Mouse (Mus musculus): ENCODE data around the gene Figla.

Figla gene

GRCm38 (mm10) chr6:86028601-86029322 is 12.8 kb downstream of the Figla start, which contains the start of gene Add2:
Gene Add2, plus strand, starts transcription at chr6:86028681.
- DNase-seq, result no peak

GRCm38 (mm10) chr6:86029323-86029713 is 13.3 kb downstream of the Figla start:
- no peak for DNase-seq

- DNase-seq, result no peak
Observed at GRCm38 (mm10) chr6:86031527-86031926, 15.6 kb downstream of the Figla start.

GRCm38 (mm10) chr6:86033635-86034034 is 17.7 kb downstream of the Figla start:
- DNase-seq, result no peak

- DNase-seq, result no peak
Observed at GRCm38 (mm10) chr6:86038901-86039300, 22.9 kb downstream of the Figla start.

GRCm38 (mm10) chr6:86040140-86040539 is 24.2 kb downstream of the Figla start:
- DNase-seq, result no peak

- DNase-seq, result no peak
Observed at GRCm38 (mm10) chr6:86047510-86047909, 31.5 kb downstream of the Figla start.

GRCm38 (mm10) chr6:86048509-86048908 is 32.5 kb downstream of the Figla start:
- no peak for DNase-seq

GRCm38 (mm10) chr6:86050586-86051268 is 34.8 kb downstream of the Figla start:
- no peak for DNase-seq

- no peak for DNase-seq
Observed at GRCm38 (mm10) chr6:86052032-86052459, 36.1 kb downstream of the Figla start.

GRCm38 (mm10) chr6:86052556-86052955 is 36.6 kb downstream of the Figla start:
- DNase-seq, result no peak

GRCm38 (mm10) chr6:86053099-86053498 is 37.1 kb downstream of the Figla start:
- DNase-seq, result no peak

- DNase-seq, result no peak
Observed at GRCm38 (mm10) chr6:86053594-86053993, 37.6 kb downstream of the Figla start.

GRCm38 (mm10) chr6:86058475-86058874 is 42.5 kb downstream of the Figla start:
- no peak for DNase-seq

GRCm38 (mm10) chr6:86059151-86059853 is 43.3 kb downstream of the Figla start:
- DNase-seq, result no peak

GRCm38 (mm10) chr6:86060170-86060569 is 44.2 kb downstream of the Figla start:
- DNase-seq, result no peak

- DNase-seq, result no peak
Observed at GRCm38 (mm10) chr6:86062226-86062625, 46.3 kb downstream of the Figla start.

GRCm38 (mm10) chr6:86062684-86063083 is 46.7 kb downstream of the Figla start:
- no peak for DNase-seq

GRCm38 (mm10) chr6:86064318-86065016 is 48.5 kb downstream of the Figla start:
- DNase-seq, result no peak

- DNase-seq, result no peak
Observed at GRCm38 (mm10) chr6:86066727-86067126, 50.8 kb downstream of the Figla start.

- no peak for DNase-seq
Observed at GRCm38 (mm10) chr6:86067145-86067544, 51.2 kb downstream of the Figla start.

GRCm38 (mm10) chr6:86069009-86069408 is 53.0 kb downstream of the Figla start:
- DNase-seq, result no peak

- no peak for DNase-seq
Observed at GRCm38 (mm10) chr6:86069856-86070255, 53.9 kb downstream of the Figla start.

Measured in thymus, postnatal 36 days (tissue).